Mouse (Mus musculus): ENCODE data around the gene Mtch1. TPM values are rescaled to one million over a fixed set of nuclear protein-coding genes. Genes with fewer than 3 reads are reported as not detected.

Gene Mtch1
- polyA plus RNA-seq, 1 experiment from 2014 or later, result 441 TPM

DNA sequence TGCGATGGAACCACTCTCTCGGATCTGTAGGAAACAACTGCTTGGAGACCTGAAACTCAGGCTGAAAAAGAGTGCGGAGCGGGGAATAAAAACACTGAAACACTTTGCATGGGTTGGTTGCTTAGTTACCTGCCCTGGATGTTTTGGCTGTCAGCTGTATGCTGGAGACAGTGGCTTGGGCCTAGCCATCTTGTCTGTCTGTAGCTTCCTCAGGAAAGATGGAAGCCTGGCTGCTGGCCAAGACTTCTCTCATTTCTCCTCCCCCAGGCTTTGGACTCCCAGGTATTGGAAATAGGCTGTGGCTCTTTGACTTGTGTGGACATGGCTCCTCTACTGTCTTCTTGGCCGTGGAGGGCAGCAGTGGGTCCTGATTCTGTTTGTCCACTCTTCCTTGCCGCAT is 46.3 kb downstream of the Mtch1 start:
- H3K9ac ChIP-seq (ENCODE audit: low read length), result no peak overlapping the region
- no peaks in the 10 kb centered on the region for H3K9me3 ChIP-seq (ENCODE audit: control insufficient read depth, low read length)
- 94% methylated on average over 6 of the region's 6 CpGs for WGBS
- H3K27ac ChIP-seq (ENCODE audit: low read depth, low read length), result no peak overlapping the region
- H3K27me3 ChIP-seq (ENCODE audit: control insufficient read depth, insufficient read depth, low read length), result no peaks in the 10 kb centered on the region
- no peak for DNase-seq (ENCODE audit: low spot score)
- no peak for ATAC-seq (ENCODE audit: insufficient read depth, low FRiP score, low TSS enrichment)
- H3K36me3 ChIP-seq (ENCODE audit: control insufficient read depth, insufficient read depth, low read length), result peaks cover 5% of the 10 kb centered on the region; the same call in 1 of the 2 replicates
- no peak overlapping the region for H3K4me3 ChIP-seq (ENCODE audit: low read depth, low read length)
- no peak overlapping the region for H3K4me2 ChIP-seq (ENCODE audit: low read depth)
- peaks cover 11% of the 10 kb centered on the region for H3K4me1 ChIP-seq (ENCODE audit: control insufficient read depth, insufficient read depth, low read length)

DNA sequence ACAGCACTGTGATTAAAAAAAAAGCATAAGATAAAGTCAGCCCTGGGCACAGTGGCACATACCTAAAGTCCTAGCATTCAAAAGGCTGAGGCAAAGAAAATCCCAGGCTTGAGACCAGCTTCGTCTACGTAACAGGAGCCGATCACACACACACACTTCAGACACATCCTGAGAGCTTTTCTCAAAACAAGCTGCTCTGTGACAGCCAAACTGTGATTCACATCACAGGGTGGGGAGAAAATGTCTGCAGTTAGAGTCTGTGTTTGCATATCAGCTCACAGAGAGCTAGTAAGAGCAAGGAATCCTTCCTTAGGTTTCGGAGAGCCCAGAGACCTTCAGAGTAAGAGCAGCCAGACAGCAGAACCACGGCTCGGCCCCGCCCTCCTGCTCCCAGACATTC is 46.8 kb downstream of the Mtch1 start:
- peaks cover 5% of the 10 kb centered on the region; the same call in 1 of the 2 replicates for H3K36me3 ChIP-seq (ENCODE audit: control insufficient read depth, insufficient read depth, low read length)
- H3K4me1 ChIP-seq (ENCODE audit: control insufficient read depth, insufficient read depth, low read length), result peaks cover 11% of the 10 kb centered on the region
- no peak overlapping the region for H3K27ac ChIP-seq (ENCODE audit: low read depth, low read length)
- 93% methylated on average over 7 of the region's 7 CpGs for WGBS
- H3K27me3 ChIP-seq (ENCODE audit: control insufficient read depth, insufficient read depth, low read length), result no peaks in the 10 kb centered on the region
- no peak overlapping the region for H3K9ac ChIP-seq (ENCODE audit: low read length)
- H3K4me2 ChIP-seq (ENCODE audit: low read depth), result no peak overlapping the region
- no peak for ATAC-seq (ENCODE audit: insufficient read depth, low FRiP score, low TSS enrichment)
- DNase-seq (ENCODE audit: low spot score), result no peak
- no peak overlapping the region for H3K4me3 ChIP-seq (ENCODE audit: low read depth, low read length)
- H3K9me3 ChIP-seq (ENCODE audit: control insufficient read depth, low read length), result no peaks in the 10 kb centered on the region

DNA sequence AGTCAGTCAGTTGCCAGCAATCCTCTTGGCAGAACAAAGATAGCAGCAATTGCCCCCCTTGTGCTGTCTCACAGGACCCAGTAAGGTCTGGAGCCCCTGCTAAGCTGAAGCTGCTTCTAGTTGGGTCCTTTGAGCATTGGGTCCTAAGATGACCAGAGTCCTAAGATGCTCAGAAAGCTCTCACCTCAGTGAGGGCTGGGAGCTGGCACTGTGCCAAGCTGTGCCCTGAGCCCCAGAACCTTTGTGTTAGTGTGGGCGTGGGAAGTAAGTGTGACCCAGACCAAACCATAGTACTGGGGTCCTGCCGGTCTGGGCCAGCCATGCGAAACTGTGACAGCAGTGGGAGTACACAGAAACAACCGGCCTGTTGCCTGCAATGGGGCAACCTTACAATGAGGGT is 48.5 kb downstream of the Mtch1 start:
- H3K4me3 ChIP-seq (ENCODE audit: low read depth, low read length), result no peak overlapping the region
- no peak for DNase-seq (ENCODE audit: low spot score)
- H3K4me2 ChIP-seq (ENCODE audit: low read depth), result no peak overlapping the region
- H3K27ac ChIP-seq (ENCODE audit: low read depth, low read length), result no peak overlapping the region
- WGBS, result 89% methylated on average over 4 of the region's 4 CpGs
- H3K9me3 ChIP-seq (ENCODE audit: control insufficient read depth, low read length), result no peaks in the 10 kb centered on the region
- H3K27me3 ChIP-seq (ENCODE audit: control insufficient read depth, insufficient read depth, low read length), result no peaks in the 10 kb centered on the region
- peaks cover 5% of the 10 kb centered on the region; the same call in 1 of the 2 replicates for H3K36me3 ChIP-seq (ENCODE audit: control insufficient read depth, insufficient read depth, low read length)
- no peak overlapping the region for H3K9ac ChIP-seq (ENCODE audit: low read length)
- no peak for ATAC-seq (ENCODE audit: insufficient read depth, low FRiP score, low TSS enrichment)
- H3K4me1 ChIP-seq (ENCODE audit: control insufficient read depth, insufficient read depth, low read length), result 0 out of 2 replicates have a peak, but pooled peaks cover 4% of the 10 kb centered on the region

DNA sequence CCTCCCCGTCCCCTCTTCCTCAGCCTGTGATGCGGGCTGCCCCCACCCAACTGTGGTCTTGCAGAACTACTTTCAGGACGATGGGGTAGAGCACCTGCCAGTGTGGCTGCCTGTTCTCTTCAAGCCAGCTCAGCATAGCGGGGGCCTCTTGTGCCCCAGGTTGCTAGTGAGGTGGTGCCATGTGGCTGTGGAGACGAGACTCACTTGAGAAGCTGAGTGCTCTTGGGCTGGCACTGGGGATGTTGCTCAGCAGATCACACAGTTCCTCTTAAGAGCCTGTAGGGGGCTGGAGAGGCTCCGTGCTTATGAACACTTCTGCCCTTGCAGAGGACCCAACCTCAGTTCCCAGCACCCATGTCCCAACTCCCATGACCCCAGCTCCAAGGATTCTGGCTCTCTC is 49.9 kb downstream of the Mtch1 start:
- H3K4me2 ChIP-seq (ENCODE audit: low read depth), result no peak overlapping the region
- WGBS, result 89% methylated on average over 6 of the region's 6 CpGs
- no peaks in the 10 kb centered on the region for H3K27me3 ChIP-seq (ENCODE audit: control insufficient read depth, insufficient read depth, low read length)
- no peak overlapping the region for H3K9ac ChIP-seq (ENCODE audit: low read length)
- no peaks in the 10 kb centered on the region for H3K9me3 ChIP-seq (ENCODE audit: control insufficient read depth, low read length)
- peaks cover 5% of the 10 kb centered on the region; the same call in 1 of the 2 replicates for H3K36me3 ChIP-seq (ENCODE audit: control insufficient read depth, insufficient read depth, low read length)
- DNase-seq (ENCODE audit: low spot score) (no peak), ATAC-seq (ENCODE audit: insufficient read depth, low FRiP score, low TSS enrichment) (no peak)
- no peaks in the 10 kb centered on the region for H3K4me1 ChIP-seq (ENCODE audit: control insufficient read depth, insufficient read depth, low read length)
- H3K27ac ChIP-seq (ENCODE audit: low read depth, low read length), result no peak overlapping the region
- no peak overlapping the region for H3K4me3 ChIP-seq (ENCODE audit: low read depth, low read length)

DNA sequence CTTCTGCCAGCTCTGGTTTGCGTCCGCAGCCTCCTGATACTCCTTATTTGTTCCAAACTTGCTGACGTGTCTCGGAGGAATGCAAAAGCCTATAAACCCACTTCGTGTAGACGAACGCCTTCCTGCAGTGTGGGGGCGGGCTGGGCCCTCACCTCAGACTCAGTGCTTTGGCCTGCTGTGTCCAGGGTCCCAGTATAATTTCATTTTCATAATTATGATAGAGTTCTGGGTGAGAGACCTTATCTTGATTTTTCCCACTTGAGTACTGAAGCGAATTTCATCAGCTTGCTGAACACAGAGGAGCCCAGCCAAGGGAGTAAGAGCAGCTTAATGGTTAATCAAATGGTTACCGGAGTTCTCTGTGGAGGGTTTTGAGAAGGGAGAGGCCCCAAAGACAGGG is 50.4 kb downstream of the Mtch1 start:
- Histone ChIP-seq H3K4me2 (ENCODE audit: low read depth) (no peak overlapping the region), H3K4me1 (ENCODE audit: control insufficient read depth, insufficient read depth, low read length) (no peaks in the 10 kb centered on the region), H3K27me3 (ENCODE audit: control insufficient read depth, insufficient read depth, low read length) (no peaks in the 10 kb centered on the region), H3K9me3 (ENCODE audit: control insufficient read depth, low read length) (no peaks in the 10 kb centered on the region), H3K36me3 (ENCODE audit: control insufficient read depth, insufficient read depth, low read length) (peaks cover 5% of the 10 kb centered on the region; the same call in 1 of the 2 replicates), H3K27ac (ENCODE audit: low read depth, low read length) (no peak overlapping the region), H3K9ac (ENCODE audit: low read length) (no peak overlapping the region), H3K4me3 (ENCODE audit: low read depth, low read length) (no peak overlapping the region)
- no peak for ATAC-seq (ENCODE audit: insufficient read depth, low FRiP score, low TSS enrichment)
- DNase-seq (ENCODE audit: low spot score), result no peak
- WGBS, result 85% methylated on average over 10 of the region's 10 CpGs

DNA sequence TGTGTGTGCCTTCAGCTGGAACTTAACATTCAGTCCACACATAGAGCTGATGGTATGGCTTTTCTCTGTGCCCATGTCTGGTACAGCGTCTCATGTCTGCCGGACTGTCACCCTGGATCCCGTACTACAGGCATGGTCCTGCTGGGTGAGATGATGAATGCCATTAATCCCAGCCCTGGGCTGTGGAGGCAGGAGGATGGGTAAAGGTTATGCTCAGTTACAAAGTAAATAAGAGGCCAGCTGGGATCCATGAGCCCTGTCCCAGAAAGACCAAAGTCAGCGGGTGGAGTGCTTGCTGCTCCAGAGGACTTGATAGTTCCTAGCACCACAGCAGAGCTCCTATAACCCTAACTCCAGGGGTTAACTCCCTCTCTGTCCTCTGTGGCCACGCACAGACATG is 51.9 kb downstream of the Mtch1 start:
- Histone ChIP-seq H3K9me3 (ENCODE audit: control insufficient read depth, low read length) (no peaks in the 10 kb centered on the region), H3K4me2 (ENCODE audit: low read depth) (no peak overlapping the region), H3K27ac (ENCODE audit: low read depth, low read length) (no peak overlapping the region), H3K4me1 (ENCODE audit: control insufficient read depth, insufficient read depth, low read length) (no peaks in the 10 kb centered on the region), H3K36me3 (ENCODE audit: control insufficient read depth, insufficient read depth, low read length) (peaks cover 2% of the 10 kb centered on the region; the same call in 1 of the 2 replicates), H3K27me3 (ENCODE audit: control insufficient read depth, insufficient read depth, low read length) (no peaks in the 10 kb centered on the region), H3K9ac (ENCODE audit: low read length) (no peak overlapping the region), H3K4me3 (ENCODE audit: low read depth, low read length) (no peak overlapping the region)
- ATAC-seq (ENCODE audit: insufficient read depth, low FRiP score, low TSS enrichment) (no peak), DNase-seq (ENCODE audit: low spot score) (no peak)
- WGBS, result 62% methylated on average over 5 of the region's 5 CpGs

DNA sequence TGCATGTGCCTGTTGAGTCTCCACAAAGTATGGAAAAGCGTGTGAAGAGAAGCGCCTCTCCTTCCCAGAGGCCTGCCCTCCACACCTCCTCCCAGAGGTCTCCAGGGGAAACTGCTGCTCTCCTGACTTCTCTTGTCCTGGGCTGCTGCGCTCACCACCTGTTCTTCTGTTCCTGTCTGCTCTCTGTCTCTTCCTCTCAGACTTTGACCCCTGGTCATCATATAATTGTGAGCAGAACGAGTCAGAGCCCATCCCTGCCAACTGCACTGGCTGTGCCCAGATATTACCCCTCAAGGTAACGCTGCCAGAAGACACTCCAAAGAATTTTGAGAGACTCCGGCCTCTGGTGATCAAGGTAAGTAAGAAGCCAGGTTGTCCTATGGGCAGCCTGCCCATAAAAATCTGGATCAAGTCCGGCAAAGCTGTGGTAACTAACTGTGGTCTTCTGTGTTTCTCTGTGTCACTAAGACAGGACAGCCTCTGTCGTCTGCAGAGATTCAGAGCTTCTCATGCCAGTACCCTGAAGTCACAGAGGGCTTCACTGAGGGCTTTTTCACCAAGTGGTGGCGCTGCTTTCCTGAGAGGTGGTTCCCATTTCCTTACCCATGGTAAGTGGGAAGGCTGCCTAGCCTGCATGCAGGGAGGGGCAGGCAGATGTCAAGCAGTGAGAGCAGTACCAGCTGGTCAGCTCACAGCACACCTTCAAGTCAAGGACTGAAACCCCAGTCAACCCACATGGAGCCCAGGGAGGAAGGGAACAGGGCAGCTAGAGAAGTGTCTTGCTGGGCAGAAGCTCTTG is 53.7 kb downstream of the Mtch1 start:
- H3K36me3 ChIP-seq (ENCODE audit: control insufficient read depth, insufficient read depth, low read length), result no peaks in the 10 kb centered on the region
- H3K27me3 ChIP-seq (ENCODE audit: control insufficient read depth, insufficient read depth, low read length), result no peaks in the 10 kb centered on the region
- DNase-seq (ENCODE audit: low spot score), result no peak
- no peak overlapping the region for H3K4me3 ChIP-seq (ENCODE audit: low read depth, low read length)
- H3K9ac ChIP-seq (ENCODE audit: low read length), result no peak overlapping the region
- WGBS, result 81% methylated on average over 9 of the region's 9 CpGs
- ATAC-seq (ENCODE audit: insufficient read depth, low FRiP score, low TSS enrichment), result no peak
- H3K27ac ChIP-seq (ENCODE audit: low read depth, low read length), result no peak overlapping the region
- H3K4me2 ChIP-seq (ENCODE audit: low read depth), result no peak overlapping the region
- no peaks in the 10 kb centered on the region for H3K9me3 ChIP-seq (ENCODE audit: control insufficient read depth, low read length)
- no peaks in the 10 kb centered on the region for H3K4me1 ChIP-seq (ENCODE audit: control insufficient read depth, insufficient read depth, low read length)

DNA sequence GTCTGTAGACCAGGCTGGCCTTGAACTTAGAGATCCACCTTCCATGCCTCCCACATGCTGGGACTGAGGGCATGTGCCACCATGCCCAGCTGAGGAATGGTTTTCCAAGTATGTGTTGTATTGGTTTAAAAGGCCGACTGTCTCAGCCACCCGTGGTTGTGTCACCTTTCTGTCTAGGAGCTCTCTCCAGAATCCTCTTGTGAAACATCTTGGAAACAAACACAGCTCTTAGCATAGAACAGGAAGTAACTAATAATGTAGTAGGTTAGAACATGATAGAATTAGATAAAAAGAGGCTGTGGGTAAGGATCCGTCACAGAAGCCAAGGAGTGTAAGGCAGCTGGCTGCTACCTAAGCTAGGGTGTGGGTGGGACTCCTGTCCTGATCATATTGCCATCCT is 54.7 kb downstream of the Mtch1 start:
- Histone ChIP-seq H3K36me3 (ENCODE audit: control insufficient read depth, insufficient read depth, low read length) (no peaks in the 10 kb centered on the region), H3K9me3 (ENCODE audit: control insufficient read depth, low read length) (no peaks in the 10 kb centered on the region), H3K27ac (ENCODE audit: low read depth, low read length) (no peak overlapping the region), H3K4me2 (ENCODE audit: low read depth) (no peak overlapping the region), H3K4me1 (ENCODE audit: control insufficient read depth, insufficient read depth, low read length) (no peaks in the 10 kb centered on the region), H3K4me3 (ENCODE audit: low read depth, low read length) (no peak overlapping the region), H3K9ac (ENCODE audit: low read length) (no peak overlapping the region), H3K27me3 (ENCODE audit: control insufficient read depth, insufficient read depth, low read length) (no peaks in the 10 kb centered on the region)
- no peak for ATAC-seq (ENCODE audit: insufficient read depth, low FRiP score, low TSS enrichment)
- no peak for DNase-seq (ENCODE audit: low spot score)
- 94% methylated on average over 3 of the region's 3 CpGs for WGBS

DNA sequence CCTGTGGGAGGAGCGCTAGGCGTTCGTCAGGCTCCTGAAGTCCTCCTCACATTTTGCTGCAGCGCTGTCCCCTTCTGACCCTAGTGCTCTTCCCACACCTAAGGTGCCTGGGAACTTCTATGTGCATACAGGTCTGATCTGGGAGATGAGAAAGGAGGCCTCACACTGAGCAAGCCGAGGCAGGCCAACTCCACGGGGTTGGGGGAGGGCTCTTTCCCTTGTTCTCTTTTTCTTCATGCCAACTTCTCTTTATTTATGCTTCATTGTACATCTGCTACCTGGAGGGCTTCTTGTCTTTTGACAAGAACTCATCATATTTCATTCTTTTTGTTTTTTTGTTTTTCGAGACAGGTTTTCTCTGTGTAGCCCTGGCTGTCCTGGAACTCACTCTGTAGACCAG is 55.9 kb downstream of the Mtch1 start:
- no peaks in the 10 kb centered on the region for H3K4me1 ChIP-seq (ENCODE audit: control insufficient read depth, insufficient read depth, low read length)
- H3K9ac ChIP-seq (ENCODE audit: low read length), result no peak overlapping the region
- ATAC-seq (ENCODE audit: insufficient read depth, low FRiP score, low TSS enrichment) (no peak), DNase-seq (ENCODE audit: low spot score) (no peak)
- H3K4me3 ChIP-seq (ENCODE audit: low read depth, low read length), result no peak overlapping the region
- H3K4me2 ChIP-seq (ENCODE audit: low read depth), result no peak overlapping the region
- H3K27me3 ChIP-seq (ENCODE audit: control insufficient read depth, insufficient read depth, low read length), result no peaks in the 10 kb centered on the region
- H3K27ac ChIP-seq (ENCODE audit: low read depth, low read length), result no peak overlapping the region
- H3K36me3 ChIP-seq (ENCODE audit: control insufficient read depth, insufficient read depth, low read length), result no peaks in the 10 kb centered on the region
- 81% methylated on average over 7 of the region's 7 CpGs for WGBS
- H3K9me3 ChIP-seq (ENCODE audit: control insufficient read depth, low read length), result no peaks in the 10 kb centered on the region

All from neural tube, embryonic 11.5 days (tissue).